Mouse (Mus musculus) left cerebral cortex, adult 18-20 months (tissue): ENCODE data around the gene Vta1. TPM values are rescaled to one million over a fixed set of nuclear protein-coding genes. Genes with fewer than 3 reads are reported as not detected.

ENCODE experiments used
- DNase-seq, 2 experiments: peaks; one replicate each; pipeline ENCODE4 v3.0.0; 2021 to 2022; ENCODE audit warnings: low spot score in 2 of 2, mixed read lengths in 1 of 2
- long read RNA-seq, 2 experiments: library from polyadenylated mRNA; stranded (forward); transcript quantifications; one replicate each; pipeline ENCODE4 v2.0.0; 2021
- total RNA-seq, 2 experiments: library from RNA; stranded (reverse); gene quantifications; 2 replicates each; pipeline ENCODE4 v1.2.3; 2021

Vta1 gene
- 10 to 100 TPM; 69.4 to 71.7 TPM for total RNA-seq
- long read RNA-seq, experiment 1, transcript Vta1-205 (8 exons, 1,974 nt): major isoform, 86 of 95 reads
- long read RNA-seq, experiment 1, partial matches to known transcripts: 2 of 95 reads
- long read RNA-seq, experiment 1, other reads (novel, unspliced or antisense): 4 of 95 reads
- long read RNA-seq, experiment 2, transcript Vta1-205 (8 exons, 1,974 nt): major isoform, 75 of 82 reads
- long read RNA-seq, experiment 2, partial matches to known transcripts: 3 of 82 reads
- long read RNA-seq, experiment 2, other reads (novel, unspliced or antisense): 3 of 82 reads

- DNase-seq: peak; percentile 100
Measured at GRCm38 (mm10) chr10:14705072-14706066, at the start of gene Vta1, which contains the start of gene Nmbr. Vta1 (minus strand) TSS chr10:14705560. Nmbr (plus strand) TSS chr10:14705591.

DNA sequence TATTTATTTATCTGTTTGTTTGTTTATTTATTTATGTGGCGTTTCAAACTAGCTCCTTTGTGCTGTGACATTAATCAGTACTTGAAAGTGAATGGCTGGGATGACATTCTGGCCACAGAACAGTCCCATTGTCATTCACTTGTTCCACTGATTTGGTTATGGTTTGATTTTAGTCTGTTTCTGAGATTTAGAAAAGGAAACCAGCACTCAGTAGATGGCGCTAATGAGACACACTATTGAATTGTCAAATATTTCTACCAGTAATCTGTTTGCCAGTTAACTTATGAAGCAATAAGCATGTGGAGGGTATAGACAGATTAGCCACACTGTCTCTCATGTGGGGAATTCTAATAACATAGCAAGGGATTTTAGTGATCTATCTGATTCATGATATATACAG is 28.9 kb upstream of the Vta1 start:
- peak; percentile 21 to 61 for DNase-seq

- DNase-seq: peak; percentile 10 to 14
Measured at GRCm38 (mm10) chr10:14725671-14726070, 20.3 kb upstream of the Vta1 start.

DNA sequence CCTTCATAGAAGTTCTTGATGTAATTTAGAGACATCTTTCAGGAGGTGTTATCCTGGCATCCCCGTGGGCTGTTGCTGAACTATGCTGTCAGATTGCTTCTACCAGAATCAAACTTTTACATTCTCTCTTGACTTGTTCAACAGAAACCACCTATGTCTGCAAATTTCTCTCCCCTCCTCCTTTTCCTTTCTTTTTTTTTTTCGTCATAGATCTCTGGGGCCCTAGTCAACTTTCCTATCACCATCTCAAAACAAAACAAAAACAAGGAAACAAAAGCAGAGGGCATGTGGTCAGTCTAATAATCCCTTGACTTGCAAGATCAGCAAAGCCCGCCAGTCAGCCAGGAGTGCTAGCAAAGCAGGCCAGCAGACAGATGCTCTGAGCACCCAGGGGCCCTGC is 12.8 kb upstream of the Vta1 start, which contains the start of gene Gje1:
TSS of gene Gje1 (minus strand) at position 101 of the 400 bp plus-strand sequence.
- no peak for DNase-seq

DNA sequence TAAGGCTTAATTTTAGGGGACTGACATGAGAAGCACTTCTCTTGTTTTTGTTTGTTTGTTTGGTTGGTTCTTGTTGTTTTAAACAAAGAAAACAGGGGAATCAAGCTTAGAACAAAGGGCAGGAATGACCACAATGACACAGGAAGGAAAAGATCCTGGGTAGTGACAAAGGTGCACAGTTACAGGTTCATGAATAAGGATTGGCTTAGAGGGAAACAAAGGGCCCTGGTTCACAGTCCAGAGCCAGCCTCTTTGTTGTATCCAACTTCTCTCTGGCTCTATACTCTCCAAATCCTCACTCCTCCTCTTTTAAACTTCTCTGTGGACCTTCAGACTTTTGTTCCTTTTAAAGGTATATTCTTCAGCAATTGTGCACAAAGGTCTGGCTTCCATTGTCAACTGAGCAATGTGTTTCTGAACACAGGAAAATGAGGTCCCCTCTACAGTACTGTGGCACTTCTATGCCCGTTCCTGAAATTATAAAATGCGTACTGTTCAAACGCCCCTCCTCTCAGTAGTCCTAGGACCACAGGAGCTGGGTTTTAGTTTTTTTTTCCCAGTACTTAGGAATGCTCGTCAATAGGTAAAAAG is 1.4 kb downstream of the Vta1 start:
- DNase-seq: no peak

DNA sequence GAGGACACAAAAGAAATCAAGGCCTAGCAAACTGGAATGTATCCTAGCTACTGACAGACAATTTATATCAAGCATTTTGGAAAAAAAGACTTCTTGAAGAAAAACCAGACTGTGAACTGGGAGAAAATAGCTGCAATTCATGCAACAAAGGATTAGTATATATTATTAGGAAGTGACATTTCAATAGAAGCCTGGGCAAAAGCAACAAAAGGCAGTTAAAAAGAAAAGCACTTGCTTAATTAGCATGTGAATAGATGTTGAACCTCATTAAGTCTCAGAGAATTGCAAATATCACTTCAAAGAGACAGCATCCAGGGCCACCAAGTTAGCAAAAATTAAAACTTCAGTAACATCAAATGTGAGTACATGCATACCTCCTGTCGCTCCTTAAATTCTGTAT is 2.1 kb downstream of the Vta1 start:
- DNase-seq: no peak

DNA sequence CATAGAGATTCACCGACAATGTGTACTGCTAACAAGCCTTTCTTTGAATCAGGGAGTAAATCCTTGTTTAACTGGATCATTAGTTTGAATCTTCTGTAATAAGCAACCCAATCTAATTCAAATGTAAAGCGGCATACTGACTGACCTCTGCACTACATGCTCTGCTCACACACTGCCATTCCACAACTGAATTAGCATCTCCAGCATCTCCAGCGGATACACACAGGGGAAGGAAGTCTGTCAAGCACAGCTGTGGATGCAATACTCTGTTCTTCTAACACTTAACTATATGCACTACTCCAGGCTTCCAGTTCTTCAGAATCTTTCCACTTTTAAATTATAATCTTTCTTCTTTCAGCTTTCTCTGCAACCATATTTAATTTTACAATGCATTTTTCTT is 15.0 kb downstream of the Vta1 start:
- DNase-seq: no peak

GRCm38 (mm10) chr10:14688785-14689442 is 16.4 kb downstream of the Vta1 start:
- no peak for DNase-seq

GRCm38 (mm10) chr10:14685663-14686062 is 19.7 kb downstream of the Vta1 start:
- DNase-seq: no peak

GRCm38 (mm10) chr10:14666147-14666546 is 39.2 kb downstream of the Vta1 start:
- DNase-seq: no peak

DNA sequence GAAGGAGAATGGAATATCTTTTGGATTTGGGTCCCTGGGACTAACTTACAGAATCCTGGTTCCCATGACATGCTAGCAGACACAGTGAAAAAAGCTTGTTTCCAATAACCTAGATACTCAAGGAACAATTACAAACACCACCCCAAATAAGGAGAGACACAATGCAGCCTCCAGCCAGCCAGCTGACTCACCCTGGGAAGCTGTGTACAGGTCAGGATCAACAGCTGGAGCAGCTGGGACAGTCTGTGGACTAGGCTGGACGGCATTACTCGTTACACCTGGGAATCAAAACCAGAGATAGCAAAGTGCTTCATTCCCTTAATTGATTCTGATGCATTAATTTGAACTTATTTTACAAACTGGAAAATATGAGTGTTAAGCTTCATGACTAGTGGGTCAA is 44.5 kb downstream of the Vta1 start:
- DNase-seq: no peak

DNA sequence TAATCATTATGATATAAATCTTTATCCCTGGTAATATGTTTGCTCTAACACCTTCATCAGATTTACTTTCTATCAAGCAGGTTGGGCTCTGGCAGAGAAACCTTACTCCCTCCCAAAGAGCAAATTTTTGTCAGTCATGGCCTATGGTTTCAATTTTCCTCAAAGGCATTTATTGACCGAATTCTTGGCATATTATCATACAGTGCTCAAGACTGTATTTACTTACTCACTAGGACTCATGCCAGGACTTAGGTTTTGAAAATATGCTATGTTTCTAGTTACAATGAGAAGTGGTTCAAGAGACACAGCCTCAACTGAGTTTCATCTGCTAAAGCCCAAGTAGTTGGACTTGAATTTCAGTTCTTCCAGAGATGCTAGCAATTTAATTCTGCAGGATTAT is 65.7 kb downstream of the Vta1 start:
- DNase-seq: no peak

DNA sequence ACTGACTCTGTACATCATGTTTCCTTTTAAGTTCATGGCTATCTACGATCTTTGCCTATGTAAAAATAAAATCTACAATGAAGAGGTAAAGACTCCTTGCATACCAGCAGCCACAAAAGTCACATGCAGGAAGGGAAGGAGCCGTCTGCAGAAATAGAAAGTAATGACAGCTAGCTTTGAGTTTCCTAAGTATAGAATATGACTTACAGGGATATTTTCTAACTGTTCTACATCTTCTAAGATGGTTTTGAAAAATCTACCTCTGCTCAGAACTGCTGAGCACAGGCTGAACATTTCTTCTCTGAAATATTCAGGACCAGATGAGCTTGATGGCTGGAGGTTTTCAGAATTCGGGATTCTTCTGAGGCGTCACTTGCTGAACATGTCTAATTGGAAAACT is 66.3 kb downstream of the Vta1 start:
- DNase-seq: no peak

DNA sequence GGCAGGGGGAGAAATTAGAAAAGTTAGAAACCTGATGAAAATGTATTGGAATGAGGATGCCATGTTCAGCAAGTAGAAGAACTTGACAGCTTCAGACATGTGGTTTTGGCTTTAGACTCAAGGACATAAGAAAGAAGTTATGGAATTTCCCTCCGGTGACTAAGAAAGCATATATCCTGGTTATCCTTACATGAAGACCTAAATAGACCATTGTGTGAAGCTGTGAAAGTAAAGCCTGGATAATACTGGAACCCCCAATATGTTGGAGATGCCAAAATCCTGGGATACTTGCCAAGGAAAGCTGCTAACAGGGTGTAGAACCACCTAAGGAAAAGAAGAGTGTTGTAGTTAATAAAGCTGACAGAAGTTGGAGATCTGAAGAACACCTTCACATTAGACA is 79.7 kb downstream of the Vta1 start:
- DNase-seq: no peak

DNA sequence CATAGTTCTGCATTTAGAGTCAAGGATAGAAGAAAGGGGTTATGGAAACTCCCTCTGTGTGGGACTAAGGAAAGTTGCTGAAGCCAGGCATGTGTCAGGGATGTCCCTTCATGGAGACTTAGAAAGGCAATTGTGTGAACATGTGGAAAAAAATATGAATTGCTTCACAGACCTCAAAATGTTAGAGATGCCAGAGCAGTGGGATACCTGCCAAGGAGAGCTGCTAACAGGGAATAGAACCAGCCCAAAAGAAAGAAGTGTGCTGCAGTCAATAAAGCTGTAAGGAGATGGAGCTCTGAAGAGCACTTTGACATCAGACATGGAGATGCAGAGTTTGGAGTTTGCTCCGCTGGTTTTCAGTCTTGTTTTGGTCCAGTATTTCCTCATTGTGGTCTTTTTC is 86.2 kb downstream of the Vta1 start:
- no peak for DNase-seq

GRCm38 (mm10) chr10:14618301-14618700 is 87.1 kb downstream of the Vta1 start:
- no peak for DNase-seq

GRCm38 (mm10) chr10:14615441-14615840 is 89.9 kb downstream of the Vta1 start:
- DNase-seq: no peak

DNA sequence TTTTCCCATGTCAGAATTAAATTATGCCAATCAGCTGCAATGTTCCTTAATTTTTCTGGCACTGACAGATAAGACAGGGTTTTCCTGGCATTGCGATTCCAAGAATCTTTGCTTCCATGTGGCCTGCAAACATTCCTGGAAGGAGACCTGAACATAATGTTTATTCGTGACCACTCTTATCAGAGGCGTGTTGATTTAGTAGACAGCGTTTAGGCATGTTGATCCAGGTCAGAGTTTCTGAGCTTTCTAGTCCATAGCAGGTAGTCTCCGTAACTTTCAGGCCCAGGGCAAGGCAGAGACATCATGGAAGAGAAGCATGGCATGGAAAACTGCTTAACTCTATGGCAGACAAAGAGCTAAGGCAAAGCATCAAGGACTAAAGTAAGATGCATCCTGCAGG is 97.8 kb downstream of the Vta1 start:
- no peak for DNase-seq
